Mouse (Mus musculus): ENCODE data around the gene Syt2. TPM values are rescaled to one million over a fixed set of nuclear protein-coding genes. Genes with fewer than 3 reads are reported as not detected.

Gene Syt2
- total RNA-seq, 2 experiments from 2014 or later = not detected

DNA sequence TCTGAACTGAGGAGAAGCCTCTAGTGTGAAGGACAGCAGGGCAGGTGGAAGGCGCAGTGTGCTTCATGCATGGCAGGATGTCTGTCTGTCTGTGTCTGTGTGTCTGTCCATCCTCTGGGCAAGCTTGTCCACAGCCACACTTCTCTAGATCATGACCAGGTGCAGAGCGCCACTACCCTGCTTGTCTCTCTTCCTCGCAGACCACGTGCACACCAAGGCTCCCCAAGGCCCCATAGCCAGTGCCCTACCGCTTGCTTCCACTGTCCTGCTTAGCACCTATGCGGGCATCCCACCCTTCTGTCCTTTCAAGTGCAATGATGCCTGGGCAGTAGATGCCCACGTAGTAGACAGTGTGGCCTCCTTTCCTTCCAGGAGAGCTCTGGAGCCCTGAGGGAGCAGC, 80.0 kb downstream of the Syt2 start:
- intact Hi-C loops (cut with DNase I) = loop anchor here (5.0 to 10.0 kb wide), 2 partner anchors 106 to 228 kb away; partner anchors contain the start of gene Ppp1r12b

DNA sequence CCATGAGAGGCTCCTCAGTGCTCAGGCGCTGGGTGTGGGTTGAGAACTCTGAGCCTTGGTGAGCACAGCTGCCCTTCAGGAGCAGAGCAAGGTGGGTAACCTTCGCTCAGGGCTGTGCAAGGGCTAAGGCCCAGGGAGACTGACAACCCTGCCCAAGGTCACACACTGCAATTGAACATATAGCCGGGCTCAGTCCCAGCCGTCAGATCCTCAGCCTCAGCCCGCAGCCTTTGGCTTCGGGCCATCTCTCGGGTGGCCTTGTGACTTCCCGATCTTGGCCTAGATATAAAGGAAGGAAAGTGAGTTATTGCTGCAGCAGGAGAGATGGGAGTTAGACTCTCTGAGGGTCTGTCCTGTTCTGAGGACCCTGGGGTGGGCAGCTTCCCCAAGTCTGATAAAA, 80.8 kb downstream of the Syt2 start:
- DNase-seq = no peak
- intact Hi-C loops (cut with DNase I) = loop anchor here (5.0 to 10.0 kb wide), 2 partner anchors 105 to 228 kb away; partner anchors contain the start of gene Ppp1r12b

More for the DNA sequence above, 80.0 kb downstream of the Syt2 start:
- no peak for DNase-seq

DNA sequence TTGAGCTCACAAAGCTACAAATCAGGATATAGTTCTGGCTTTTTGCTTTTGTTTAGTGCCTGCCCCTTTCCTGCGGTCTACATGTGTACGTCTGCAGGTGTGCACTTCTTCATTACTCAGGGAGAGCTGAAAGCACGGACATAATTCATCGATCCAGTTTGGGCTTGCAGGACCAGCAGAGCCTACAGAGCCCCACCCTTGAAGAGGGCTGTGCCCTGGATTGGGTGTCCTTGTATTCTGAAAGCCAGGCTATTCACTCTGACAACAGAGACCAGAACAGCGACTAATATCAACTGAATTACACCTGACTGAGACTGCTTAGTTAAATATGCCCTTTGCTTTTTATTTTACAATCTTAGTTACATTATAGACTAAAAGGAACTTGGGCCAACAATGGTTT, 87.2 kb downstream of the Syt2 start:
- DNase-seq = no peak
- intact Hi-C loops (cut with DNase I) = no loop called here

- intact Hi-C loops (cut with DNase I) = no loop called here
These were observed 91.0 kb downstream of the Syt2 start for GRCm38 (mm10) chr1:134737463-134737862.

GRCm38 (mm10) chr1:134741433-134741832, 95.0 kb downstream of the Syt2 start:
- intact Hi-C loops (cut with DNase I) = no loop called here
- DNase-seq = no peak

More at GRCm38 (mm10) chr1:134737463-134737862, 91.0 kb downstream of the Syt2 start:
- no peak for DNase-seq

- no peak for DNase-seq
- intact Hi-C loops (cut with DNase I) = no loop called here
These were observed 95.6 kb downstream of the Syt2 start for GRCm38 (mm10) chr1:134741946-134742661.

DNA sequence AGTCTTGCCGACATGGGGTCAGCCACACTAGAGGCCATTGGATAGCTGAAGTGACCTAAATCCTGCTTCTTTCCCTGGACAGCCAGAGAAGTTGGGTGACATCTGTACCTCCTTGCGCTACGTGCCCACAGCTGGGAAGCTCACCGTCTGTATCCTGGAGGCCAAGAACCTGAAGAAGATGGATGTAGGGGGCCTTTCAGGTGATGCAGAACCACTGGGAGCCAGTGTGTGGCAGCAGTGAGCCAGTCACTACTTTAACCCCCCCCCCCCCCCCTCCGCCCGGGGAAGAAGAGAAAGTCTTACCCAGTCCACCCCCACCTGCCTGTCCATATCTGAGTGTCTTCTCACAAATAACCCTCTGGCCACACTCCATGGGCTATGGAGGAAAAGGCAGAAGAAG, 99.2 kb downstream of the Syt2 start:
- DNase-seq = peak; percentile 36 to 55
- intact Hi-C loops (cut with DNase I) = loop anchor here (1.0 to 5.0 kb wide), 2 partner anchors 84 to 107 kb away; no protein-coding TSS in a partner anchor

DNA sequence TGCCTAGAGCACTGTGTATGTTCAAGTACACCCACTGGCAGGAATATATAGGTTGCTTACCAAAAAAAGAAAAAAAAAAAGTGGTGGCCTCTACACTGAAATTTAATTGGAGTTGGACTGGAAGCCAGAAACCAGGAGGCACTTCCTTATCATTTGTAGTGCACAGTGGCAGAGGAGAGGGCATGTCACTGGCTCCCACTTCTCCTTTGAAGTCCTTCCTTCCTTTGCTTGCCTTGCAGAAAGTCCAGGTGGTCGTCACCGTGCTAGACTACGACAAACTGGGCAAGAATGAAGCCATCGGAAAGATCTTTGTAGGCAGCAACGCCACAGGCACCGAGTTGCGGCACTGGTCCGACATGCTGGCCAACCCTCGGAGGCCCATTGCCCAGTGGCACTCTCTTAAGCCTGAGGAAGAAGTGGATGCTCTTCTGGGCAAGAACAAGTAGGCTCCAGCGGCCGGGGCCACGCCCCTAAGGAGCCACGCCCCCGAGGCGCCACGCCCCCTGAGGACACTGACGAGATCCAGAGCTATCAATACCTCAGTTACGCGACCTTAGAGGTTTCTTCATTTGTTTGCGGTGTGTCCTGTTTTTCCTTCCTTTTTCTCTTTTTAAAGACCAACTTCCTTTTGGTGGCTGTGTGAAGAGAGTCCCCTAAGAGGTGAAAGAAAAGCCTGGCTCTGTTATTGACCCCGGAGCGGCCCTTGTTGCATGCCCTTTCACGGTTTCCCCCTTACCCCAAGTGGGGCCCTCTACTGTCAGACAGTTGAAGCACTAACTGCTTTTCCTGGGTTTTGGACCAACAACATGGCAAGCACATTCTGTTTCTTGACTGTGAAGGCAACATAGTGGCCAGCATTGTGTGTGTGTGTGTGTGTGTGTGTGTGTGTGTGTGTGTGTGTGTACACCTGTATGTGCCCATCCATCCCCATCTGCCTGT, 101.0 kb downstream of the Syt2 start:
- intact Hi-C loops (cut with DNase I) = loop anchor here (5.0 kb wide), 1 partner anchor 105 kb away; no protein-coding TSS in a partner anchor
- peak in 1 of 2 experiments; percentile 48 for DNase-seq

DNA sequence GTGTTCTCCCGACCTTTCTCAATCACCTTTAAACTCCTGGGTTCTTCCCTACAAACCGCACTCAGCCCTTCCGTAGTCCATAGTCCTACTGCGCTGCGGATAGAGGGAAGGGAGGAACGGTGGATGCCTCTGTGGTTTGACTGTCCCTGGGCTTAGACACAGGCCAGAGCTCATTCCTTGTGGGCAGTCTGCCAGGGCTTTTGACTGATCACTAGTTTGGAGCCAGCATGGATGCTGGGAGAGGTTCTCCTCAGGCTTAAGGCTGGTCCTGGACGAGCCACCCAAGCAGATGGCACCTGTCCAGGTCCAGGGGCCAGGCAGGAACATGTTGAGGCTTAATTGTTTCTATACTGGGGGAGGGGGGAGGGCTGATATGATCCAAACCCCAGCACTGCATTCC, 103.4 kb downstream of the Syt2 start:
- peak in 1 of 2 experiments; percentile 48 for DNase-seq
- intact Hi-C loops (cut with DNase I) = loop anchor here (5.0 kb wide), 1 partner anchor 102 kb away; no protein-coding TSS in a partner anchor

GRCm38 (mm10) chr1:134752447-134752846, 106.0 kb downstream of the Syt2 start:
- intact Hi-C loops (cut with DNase I) = no loop called here

DNA sequence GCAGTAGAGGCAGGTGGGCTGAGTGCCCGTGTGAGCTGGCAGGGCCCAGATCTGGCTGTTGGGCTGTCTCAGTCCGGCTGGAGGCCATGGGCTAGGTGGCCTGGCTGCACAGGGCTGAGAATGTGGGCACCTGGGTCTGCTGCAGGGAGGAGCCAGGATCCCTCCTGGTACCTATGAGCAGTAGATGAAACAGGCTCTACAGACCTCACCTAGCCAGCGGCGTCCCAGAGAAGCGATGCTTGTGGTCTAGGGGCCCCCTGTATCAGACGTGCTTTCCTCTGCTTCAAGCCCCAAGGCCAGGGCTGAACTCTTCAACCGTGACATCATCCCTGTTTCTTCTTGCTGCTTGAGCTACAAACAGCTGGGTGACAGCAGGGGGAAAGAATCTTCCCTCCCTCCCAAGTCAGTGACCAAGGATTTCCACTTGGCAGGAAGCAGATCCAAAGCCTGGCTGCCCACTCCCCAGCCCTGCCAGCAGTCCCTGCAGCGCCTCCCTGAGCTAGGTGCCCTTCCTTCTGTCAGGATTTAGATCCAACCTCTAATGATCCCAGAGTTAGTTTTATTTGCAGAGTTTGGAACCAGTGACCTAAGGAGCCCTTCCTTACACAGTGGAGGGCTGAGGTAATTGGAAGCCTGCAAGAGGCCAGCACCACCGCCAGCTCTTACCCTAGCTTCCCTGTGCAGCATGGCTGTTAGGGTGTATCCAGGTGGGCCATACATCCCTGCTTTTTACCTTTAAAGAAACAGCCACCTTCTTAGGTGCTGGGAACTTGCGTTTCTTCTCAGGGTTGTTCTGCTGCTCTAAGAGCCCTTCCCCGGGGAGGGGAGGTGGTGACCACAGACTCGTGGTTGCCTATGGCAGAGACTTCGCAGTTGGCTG, 107.5 kb downstream of the Syt2 start:
- peak; percentile 49 to 58 for DNase-seq
- intact Hi-C loops (cut with DNase I) = no loop called here

More at GRCm38 (mm10) chr1:134752447-134752846, 106.0 kb downstream of the Syt2 start:
- DNase-seq = no peak

GRCm38 (mm10) chr1:134754818-134755217, 108.3 kb downstream of the Syt2 start:
- DNase-seq = no peak
- intact Hi-C loops (cut with DNase I) = no loop called here

- intact Hi-C loops (cut with DNase I) = no loop called here
These were observed 109.2 kb downstream of the Syt2 start for GRCm38 (mm10) chr1:134755548-134756189.

GRCm38 (mm10) chr1:134756190-134756873, 109.9 kb downstream of the Syt2 start:
- intact Hi-C loops (cut with DNase I) = no loop called here
- DNase-seq = no peak

More at GRCm38 (mm10) chr1:134755548-134756189, 109.2 kb downstream of the Syt2 start:
- DNase-seq = no peak

DNA sequence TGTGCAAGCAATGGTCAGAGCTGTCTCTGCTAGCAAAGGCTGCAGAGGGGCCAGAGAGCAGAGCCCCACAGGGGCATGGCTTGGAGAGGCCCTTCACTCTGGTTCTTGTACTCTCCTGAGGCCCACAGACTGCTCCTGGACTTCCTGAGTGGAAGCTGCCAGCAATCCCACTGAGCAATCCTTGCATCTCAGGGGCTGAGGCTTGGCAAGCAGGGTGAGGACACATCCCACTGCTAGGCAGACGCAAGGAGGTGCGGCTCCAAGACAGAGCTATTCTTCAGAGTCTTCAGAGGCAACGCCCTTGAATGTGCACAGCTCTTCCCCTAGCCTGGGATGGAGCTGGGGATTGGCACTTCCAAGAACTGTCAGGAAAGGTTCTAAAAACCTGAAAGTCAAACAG, 110.8 kb downstream of the Syt2 start:
- no peak for DNase-seq
- intact Hi-C loops (cut with DNase I) = no loop called here

DNA sequence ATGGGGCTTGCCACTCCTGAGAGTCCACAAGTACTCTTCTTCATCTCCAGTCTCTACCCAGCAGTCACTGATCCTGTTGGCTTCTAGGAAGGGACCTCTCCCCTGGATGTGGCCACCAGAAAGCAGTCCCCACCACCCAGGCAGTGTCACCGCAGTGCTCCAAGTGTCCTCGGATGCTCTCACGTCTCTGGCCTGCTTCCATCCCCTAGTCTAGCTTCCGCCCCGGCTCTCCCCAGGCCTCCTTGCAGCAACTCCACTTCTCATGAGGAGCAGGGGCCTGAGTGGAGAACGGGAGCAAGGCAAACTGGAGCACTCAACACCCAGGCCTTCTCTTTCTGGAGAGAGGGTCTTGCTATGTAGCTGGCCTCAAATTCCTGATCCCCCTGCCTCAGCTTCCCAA, 112.7 kb downstream of the Syt2 start:
- peak; percentile 39 to 49 for DNase-seq
- intact Hi-C loops (cut with DNase I) = no loop called here

DNA sequence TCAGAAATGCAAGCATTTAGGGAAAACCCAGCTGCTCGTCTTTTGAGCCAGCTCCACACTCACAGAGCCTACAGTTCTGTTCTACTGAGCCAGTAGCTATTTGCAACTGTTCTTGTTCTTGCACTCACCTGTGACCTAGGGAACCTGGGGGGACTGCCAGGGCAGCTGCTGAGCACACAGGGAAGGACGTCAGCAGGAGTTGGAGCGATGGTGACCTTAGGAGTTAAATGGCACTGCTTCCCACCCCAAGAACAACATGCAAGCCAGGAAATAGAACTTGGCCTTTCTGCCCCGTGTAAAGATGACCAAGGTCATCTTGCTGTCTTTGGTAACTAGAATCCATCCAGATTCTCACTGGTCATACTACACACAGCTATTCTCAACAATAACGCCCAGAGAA, 114.2 kb downstream of the Syt2 start:
- DNase-seq = no peak
- intact Hi-C loops (cut with DNase I) = no loop called here

DNA sequence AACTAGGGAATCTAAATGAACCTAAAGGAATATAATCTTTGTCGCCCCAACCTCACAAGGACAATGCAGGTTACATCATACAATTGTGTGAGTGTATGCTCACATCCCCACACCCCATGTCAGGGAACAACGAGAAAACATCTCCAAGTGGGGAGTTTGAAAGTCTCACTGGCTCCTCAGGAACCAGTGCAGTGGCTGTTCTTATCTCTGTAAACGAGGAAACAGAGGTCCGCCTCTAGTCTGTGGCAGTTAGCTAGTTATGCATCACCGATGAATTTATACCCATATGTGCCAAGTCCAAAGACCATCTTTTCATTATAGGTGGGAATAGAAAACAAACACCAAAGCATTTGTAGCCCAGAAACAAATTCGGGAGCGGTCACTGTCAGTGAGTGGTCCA, 115.1 kb downstream of the Syt2 start:
- intact Hi-C loops (cut with DNase I) = no loop called here
- DNase-seq = no peak

DNA sequence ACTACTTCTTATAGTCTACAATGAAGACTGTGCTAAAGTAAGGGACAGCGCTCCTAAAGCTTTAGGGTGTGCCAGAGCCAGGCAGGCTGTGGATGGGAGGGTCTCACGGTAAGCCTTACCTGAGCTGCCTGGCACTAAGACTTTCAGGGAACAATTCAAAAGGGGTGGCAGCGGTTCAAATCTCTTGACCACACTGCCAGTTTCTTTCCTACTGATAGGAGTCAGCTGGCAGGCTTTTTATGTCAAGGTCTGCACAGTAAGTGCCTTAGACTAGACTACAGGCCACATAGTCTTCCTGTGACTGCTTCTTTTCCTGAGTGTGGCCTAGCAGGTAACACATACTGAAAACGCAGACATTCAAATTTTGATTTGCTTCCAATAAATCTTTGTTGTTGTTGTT, 116.8 kb downstream of the Syt2 start:
- intact Hi-C loops (cut with DNase I) = no loop called here
- DNase-seq = no peak

Data from heart, postnatal 36 days (tissue).